Mouse (Mus musculus) kidney, adult 18-20 months (tissue): ENCODE measurements around the gene Rtkn2.

Experiments used
- DNase-seq: peaks from one replicate; pipeline ENCODE4 v3.0.0; 2021

The Rtkn2 gene

GRCm38 (mm10) chr10:68107716-68108115 is 128.3 kb downstream of the Rtkn2 start:
- no peak for DNase-seq
